Mouse (Mus musculus) left cerebral cortex, postnatal 14 days (tissue): ENCODE results near the gene Slc9a9. TPM values are rescaled to one million over a fixed set of nuclear protein-coding genes. Genes with fewer than 3 reads are reported as not detected.

Experiments used
- DNase-seq, 2 experiments: peaks; one replicate each; pipeline ENCODE4 v3.0.0; 2021 to 2022; ENCODE audit warnings: low spot score in 2 of 2, mixed read lengths in 1 of 2
- intact Hi-C: fragments of 180-260 bp; cut with DNase I; formaldehyde crosslinking; loops from one replicate; pipeline ENCODE4 v1.15.1; 2025
- total RNA-seq, 2 experiments: library from RNA; stranded (reverse); gene quantifications; 2 replicates each; pipeline ENCODE4 v1.2.3; 2021

Slc9a9 gene
- total RNA-seq, 2 experiments from 2014 or later: 14.8 to 16.1 TPM

DNA sequence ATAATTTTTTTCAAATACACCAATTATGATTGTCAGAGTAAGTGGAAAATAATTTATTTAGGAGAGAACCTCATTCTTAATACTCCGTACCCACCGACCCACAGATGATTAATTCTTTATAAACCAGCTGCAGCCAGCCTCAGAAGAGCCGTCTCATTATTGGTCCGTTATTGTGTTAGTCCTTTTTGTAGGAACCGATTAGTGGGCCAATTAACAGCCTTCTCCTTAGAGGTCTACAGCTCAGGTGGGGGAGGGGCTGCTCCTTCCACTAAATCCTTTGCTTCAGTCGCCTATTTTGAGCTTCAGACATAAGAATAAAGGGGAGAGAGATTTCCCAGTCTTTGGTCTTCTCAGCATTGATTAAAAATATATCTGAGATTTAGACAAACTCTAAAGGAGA lies 98.4 kb downstream of the Slc9a9 start:
- DNase-seq: no peak
- intact Hi-C loops: no loop called here

GRCm38 (mm10) chr9:94768524-94768923 lies 98.8 kb downstream of the Slc9a9 start:
- DNase-seq: no peak
- intact Hi-C loops: no loop called here

DNA sequence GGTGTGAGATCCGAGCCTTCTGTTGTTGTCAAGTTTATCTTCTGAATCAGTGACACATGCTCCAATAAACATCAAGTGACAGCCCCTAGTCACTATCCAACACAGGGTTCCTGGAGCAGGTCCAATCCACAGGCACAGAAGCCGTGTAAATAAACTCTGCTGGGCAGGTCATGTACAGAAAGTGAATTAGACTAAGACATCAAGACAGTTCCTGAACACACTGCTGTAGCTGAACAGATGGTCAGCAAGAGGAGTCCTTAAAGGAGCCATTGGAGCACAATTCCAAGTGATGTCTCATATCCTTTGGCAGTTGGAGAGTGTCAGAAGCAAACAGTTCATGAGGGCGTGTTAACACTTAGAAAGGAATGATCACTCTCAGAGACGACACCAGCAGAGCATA lies 103.6 kb downstream of the Slc9a9 start:
- intact Hi-C loops: no loop called here

GRCm38 (mm10) chr9:94788261-94788660 lies 118.6 kb downstream of the Slc9a9 start:
- no peak for DNase-seq
- intact Hi-C loops: no loop called here

More for the DNA sequence above, 103.6 kb downstream of the Slc9a9 start:
- no peak for DNase-seq

- DNase-seq: no peak
- intact Hi-C loops: no loop called here
These were observed 121.3 kb downstream of the Slc9a9 start for GRCm38 (mm10) chr9:94790966-94791365.

DNA sequence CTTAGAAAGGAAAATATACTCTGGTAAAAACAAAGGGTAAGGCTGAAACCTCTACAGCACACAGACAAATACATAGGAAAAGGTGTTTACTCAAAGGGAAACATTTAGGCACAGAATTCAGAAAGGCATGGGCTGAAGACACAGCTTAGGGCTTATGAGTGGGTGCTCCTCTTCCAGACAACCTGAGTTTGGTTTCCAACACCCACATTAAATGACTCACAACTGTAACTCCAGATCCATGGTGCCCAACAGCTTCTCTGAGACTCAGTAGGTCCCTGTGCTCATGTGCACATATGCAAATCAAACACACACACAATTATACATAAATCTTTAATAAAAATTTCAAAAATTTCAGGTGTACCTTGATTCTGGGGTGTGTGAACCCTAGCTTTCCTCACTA lies 133.4 kb downstream of the Slc9a9 start:
- DNase-seq: no peak
- intact Hi-C loops: no loop called here

- DNase-seq: no peak
- intact Hi-C loops: no loop called here
These were observed 135.8 kb downstream of the Slc9a9 start for GRCm38 (mm10) chr9:94805506-94805905.

DNA sequence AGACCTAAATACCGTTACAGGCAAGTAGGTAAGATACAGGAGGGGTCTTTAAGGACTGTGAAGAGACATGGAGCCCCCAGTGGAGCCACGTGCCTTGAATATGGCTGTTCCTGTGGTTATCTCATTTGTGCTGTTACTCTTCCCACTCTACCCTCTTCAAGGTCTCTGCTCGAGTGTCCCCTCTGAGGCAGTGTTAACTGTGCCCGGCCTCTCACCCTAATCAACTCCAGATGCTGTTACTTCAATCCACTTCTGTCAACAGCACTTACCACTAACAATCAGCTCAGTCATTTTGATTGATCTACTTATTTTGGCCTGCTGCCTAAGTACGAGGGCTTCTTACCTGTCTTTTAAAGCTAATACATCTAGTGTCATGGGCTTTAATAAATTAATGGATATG lies 145.8 kb downstream of the Slc9a9 start:
- no peak for DNase-seq
- intact Hi-C loops: no loop called here

GRCm38 (mm10) chr9:94821268-94821667 lies 151.6 kb downstream of the Slc9a9 start:
- no peak for DNase-seq
- intact Hi-C loops: no loop called here

GRCm38 (mm10) chr9:94833836-94834235 lies 164.1 kb downstream of the Slc9a9 start:
- no peak for DNase-seq
- intact Hi-C loops: no loop called here

DNA sequence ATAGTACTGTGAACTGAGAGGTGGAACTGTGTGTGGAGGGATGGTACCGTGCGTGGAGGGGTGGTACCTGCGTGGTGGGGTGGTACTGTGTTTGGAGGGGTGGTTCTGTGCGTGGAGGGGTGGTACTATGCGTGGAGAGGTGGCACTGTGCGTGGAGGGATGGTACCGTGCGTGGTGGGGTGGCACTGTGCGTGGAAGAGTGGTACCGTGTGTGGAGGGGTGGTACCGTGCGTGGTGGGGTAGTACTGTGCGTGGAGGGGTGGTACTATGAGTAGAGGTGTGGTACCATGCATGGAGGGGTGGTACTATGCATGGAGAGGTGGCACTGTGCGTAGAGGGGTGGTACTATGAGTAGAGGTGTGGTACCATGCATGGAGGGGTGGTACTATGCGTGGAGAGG lies 167.7 kb downstream of the Slc9a9 start:
- intact Hi-C loops: no loop called here
- DNase-seq: no peak

GRCm38 (mm10) chr9:94838479-94839031 lies 168.8 kb downstream of the Slc9a9 start:
- intact Hi-C loops: no loop called here
- no peak for DNase-seq

GRCm38 (mm10) chr9:94839204-94839603 lies 169.5 kb downstream of the Slc9a9 start:
- peak; percentile 13 to 23 for DNase-seq
- intact Hi-C loops: no loop called here

- no peak for DNase-seq
- intact Hi-C loops: loop anchor here (5.0 to 10.0 kb wide), 3 partner anchors 98 to 564 kb away; partner anchors contain the start of gene Chst2
These were observed 170.7 kb downstream of the Slc9a9 start for GRCm38 (mm10) chr9:94840398-94840797.

DNA sequence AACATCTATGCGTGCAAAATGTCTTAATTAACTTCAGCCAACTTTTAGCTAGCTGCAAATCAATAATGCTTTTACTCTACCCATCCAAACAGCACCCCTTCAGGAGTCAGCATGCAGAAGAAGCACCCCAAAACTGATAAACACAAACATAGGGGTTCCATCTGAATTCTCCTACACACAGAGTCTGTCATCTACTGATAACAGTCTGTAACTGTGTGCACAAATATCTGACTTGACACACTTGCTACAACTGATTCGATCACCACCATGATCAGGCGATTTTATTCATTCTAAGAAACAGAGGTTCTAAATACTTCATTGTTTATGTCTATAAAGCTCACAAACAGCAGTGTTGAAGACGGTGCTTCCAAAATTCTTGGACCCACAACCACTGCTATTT lies 171.3 kb downstream of the Slc9a9 start:
- intact Hi-C loops: loop anchor here (5.0 to 10.0 kb wide), 3 partner anchors 99 to 564 kb away; partner anchors contain the start of gene Chst2
- no peak for DNase-seq

- intact Hi-C loops: loop anchor here (5.0 to 10.0 kb wide), 3 partner anchors 102 to 561 kb away; partner anchors contain the start of gene Chst2
- DNase-seq: no peak
These were observed 174.5 kb downstream of the Slc9a9 start for GRCm38 (mm10) chr9:94844176-94844575.

GRCm38 (mm10) chr9:94847624-94848023 lies 177.9 kb downstream of the Slc9a9 start:
- no peak for DNase-seq
- intact Hi-C loops: loop anchor here (10.0 kb wide), 2 partner anchors 217 to 557 kb away; partner anchors contain the start of gene Chst2

GRCm38 (mm10) chr9:94851550-94851949 lies 181.8 kb downstream of the Slc9a9 start:
- intact Hi-C loops: no loop called here
- no peak for DNase-seq

DNA sequence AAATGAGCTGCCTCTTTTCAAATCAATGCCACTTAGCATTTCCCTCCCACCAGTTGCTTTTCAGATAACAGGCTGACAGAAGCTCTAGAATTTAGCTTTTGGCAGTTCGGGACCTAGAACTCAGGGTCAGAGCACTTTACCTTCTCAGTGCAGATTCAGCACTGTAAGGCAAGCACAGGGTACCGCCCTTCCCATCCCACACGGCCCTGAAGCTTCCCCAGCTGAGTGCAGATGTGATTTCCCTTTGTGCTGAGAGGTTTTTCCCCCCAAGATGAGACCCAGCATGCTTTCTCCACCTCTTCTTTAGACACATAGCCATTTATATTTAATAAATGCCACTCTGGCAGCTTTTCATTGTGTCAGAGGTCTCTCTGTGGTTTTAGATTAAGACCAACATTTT lies 186.4 kb downstream of the Slc9a9 start:
- intact Hi-C loops: no loop called here
- DNase-seq: no peak

DNA sequence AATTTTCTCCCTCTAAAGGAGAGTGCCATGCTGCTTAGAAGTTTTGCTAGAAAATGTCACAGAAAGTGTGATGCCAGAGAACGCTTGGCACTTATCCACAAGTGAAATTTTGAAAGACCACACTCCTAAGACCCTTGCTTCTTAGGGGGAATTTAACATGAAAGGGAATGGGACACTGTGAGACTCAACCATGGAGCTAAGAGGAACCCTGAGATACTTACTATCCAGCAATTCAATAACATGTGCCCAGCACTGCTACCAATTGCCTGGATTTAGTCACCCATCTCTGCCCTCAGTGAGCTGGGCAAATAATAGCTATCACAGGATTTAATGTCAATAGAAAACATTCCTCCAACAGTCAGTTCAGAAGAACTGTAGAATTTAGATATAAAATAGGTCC lies 198.8 kb downstream of the Slc9a9 start:
- intact Hi-C loops: no loop called here

GRCm38 (mm10) chr9:94869023-94869799 lies 199.5 kb downstream of the Slc9a9 start:
- DNase-seq: no peak
- intact Hi-C loops: no loop called here

More for the DNA sequence above, 198.8 kb downstream of the Slc9a9 start:
- no peak for DNase-seq
